Mouse (Mus musculus) liver, embryonic 14.5 days (tissue): ENCODE measurements around the gene Tmem63c. TPM values are rescaled to one million over a fixed set of nuclear protein-coding genes. Genes with fewer than 3 reads are reported as not detected.

Experiments used
- ATAC-seq: fragments of 200-750 bp; cut with Nextera tagmentation; 2 replicates; pipeline ENCODE4 v1.8.0; 2017; ENCODE audit warnings: moderate number of reproducible peaks, mild to moderate bottlenecking, moderate library complexity; ENCODE audit not compliant: insufficient read depth
- DNase-seq, 3 experiments: peaks; one replicate each; pipeline ENCODE4 v3.0.0-alpha.2; 2012 to 2013; ENCODE audit warnings: low read depth in 3 of 3, low spot score in 3 of 3
- H3K27ac ChIP-seq: fragments of 300-500 bp; sonication (generic); 2 replicates; pipeline ENCODE4 v1.5.1; 2014; ENCODE audit warnings: moderate library complexity, mild to moderate bottlenecking, control low read depth, inconsistent platforms
- H3K27me3 ChIP-seq: fragments of 300-500 bp; sonication (generic); 2 replicates; pipeline ENCODE4 v1.6.1; 2014; ENCODE audit warnings: mild to moderate bottlenecking, low read length, moderate library complexity; ENCODE audit not compliant: control insufficient read depth, insufficient read depth
- H3K36me3 ChIP-seq: fragments of 300-500 bp; sonication (generic); replicated peaks from 2 replicates; pipeline ENCODE4 v1.6.1; 2014; ENCODE audit warnings: low read depth; ENCODE audit not compliant: control insufficient read depth, insufficient read depth
- H3K4me1 ChIP-seq, 2 experiments: fragments of 200-500 bp in 1 of 2; fragments of 300-500 bp in 1 of 2; sonication (generic) in 1 of 2; replicated peaks; 2 replicates each; pipeline ENCODE4 v1.6.1; 2012 to 2014; ENCODE audit warnings: antibody characterized with exemption in 1 of 2, inconsistent platforms in 1 of 2, low read length in 1 of 2; ENCODE audit not compliant: control insufficient read depth in 2 of 2, insufficient read depth in 2 of 2
- H3K4me2 ChIP-seq: fragments of 300-500 bp; sonication (generic); 2 replicates; pipeline ENCODE4 v1.6.1; 2014; ENCODE audit warnings: low read depth, mild to moderate bottlenecking, control low read depth, moderate library complexity
- H3K4me3 ChIP-seq, 2 experiments: fragments of 200-500 bp in 1 of 2; fragments of 300-500 bp in 1 of 2; sonication (generic) in 1 of 2; 2 replicates each; pipeline ENCODE4 v1.5.1; 2012 to 2014; ENCODE audit warnings: low read depth in 2 of 2, low read length in 2 of 2, mild to moderate bottlenecking in 2 of 2, control low read depth in 1 of 2, inconsistent platforms in 1 of 2, moderate library complexity in 1 of 2; ENCODE audit not compliant: insufficient read depth in 1 of 2
- H3K9ac ChIP-seq: fragments of 300-500 bp; sonication (generic); replicated peaks from 2 replicates; pipeline ENCODE4 v1.6.1; 2014; ENCODE audit warnings: mild to moderate bottlenecking, control low read depth, moderate library complexity
- H3K9me3 ChIP-seq: fragments of 300-500 bp; sonication (generic); 2 replicates; pipeline ENCODE4 v1.6.1; 2016; ENCODE audit warnings: low read length, mixed read lengths; ENCODE audit not compliant: control insufficient read depth
- CTCF ChIP-seq: IDR thresholded peaks from 2 replicates; pipeline ENCODE4 v1.5.1; 2016; ENCODE audit warnings: antibody characterized with exemption, low read depth, control low read depth
- EP300 ChIP-seq: IDR thresholded peaks from 2 replicates; pipeline ENCODE4 v1.6.1; 2016; ENCODE audit warnings: antibody characterized with exemption, low read depth
- WGBS: fragments of 180-500 bp; shearing (Covaris S2); extraction: QIAGEN DNeasy Blood & Tissue Kit; methylation state at CpG from one replicate; pipeline ENCODE4 v1.1.7; 2014; ENCODE audit not compliant: insufficient replicate concordance; 5-methylcytosine and 5-hydroxymethylcytosine counted together
- polyA plus RNA-seq, 2 experiments: library from polyadenylated mRNA; depleted of rRNA in 1 of 2; stranded (reverse) in 1 of 2; unstranded in 1 of 2; fragments of >200 nt; fragmentation: Nextera tagmentation in 1 of 2; extraction: Ambion mirVana in 1 of 2; gene quantifications; 2 replicates each; pipeline versions ENCODE4 v1.2.1 to v1.2.3; 2012 to 2014

The Tmem63c gene
- polyA plus RNA-seq, 2 experiments, result not detected

GRCm38 (mm10) chr12:87057066-87057465 lies 35.9 kb downstream of the Tmem63c start:
- no peak for ATAC-seq
- no peak overlapping the region for H3K4me2 ChIP-seq
- WGBS, result 51% methylated on average over 17 of the region's 17 CpGs
- no peak for DNase-seq
- TF ChIP-seq EP300 (no peak), CTCF (no peak)
- H3K27ac ChIP-seq, result no peak overlapping the region
- no peaks in the 10 kb centered on the region for H3K36me3 ChIP-seq
- H3K27me3 ChIP-seq, result no peaks in the 10 kb centered on the region
- H3K4me3 ChIP-seq, result no peak overlapping the region
- no peaks in the 10 kb centered on the region for H3K9me3 ChIP-seq
- no peaks in the 10 kb centered on the region for H3K4me1 ChIP-seq
- H3K9ac ChIP-seq, result no peak overlapping the region

- WGBS, result 70% methylated on average over 11 of the region's 11 CpGs
- Histone ChIP-seq H3K27ac (no peak overlapping the region), H3K4me3 (no peak overlapping the region), H3K9ac (no peak overlapping the region), H3K36me3 (no peaks in the 10 kb centered on the region), H3K4me1 (no peaks in the 10 kb centered on the region), H3K4me2 (no peak overlapping the region), H3K27me3 (no peaks in the 10 kb centered on the region), H3K9me3 (no peaks in the 10 kb centered on the region)
- no peak for TF ChIP-seq EP300
- no peak for TF ChIP-seq CTCF
- no peak for DNase-seq
- ATAC-seq, result no peak
Observed at GRCm38 (mm10) chr12:87065446-87065845, 44.3 kb downstream of the Tmem63c start.

GRCm38 (mm10) chr12:87066429-87066828 lies 45.3 kb downstream of the Tmem63c start:
- no peak overlapping the region for H3K9ac ChIP-seq
- DNase-seq, result no peak
- 65% methylated on average over 5 of the region's 5 CpGs for WGBS
- no peaks in the 10 kb centered on the region for H3K9me3 ChIP-seq
- no peaks in the 10 kb centered on the region for H3K4me1 ChIP-seq
- no peaks in the 10 kb centered on the region for H3K36me3 ChIP-seq
- H3K27ac ChIP-seq, result no peak overlapping the region
- no peak for TF ChIP-seq EP300
- TF ChIP-seq CTCF, result no peak
- no peak for ATAC-seq
- no peak overlapping the region for H3K4me3 ChIP-seq
- H3K27me3 ChIP-seq, result no peaks in the 10 kb centered on the region
- no peak overlapping the region for H3K4me2 ChIP-seq

GRCm38 (mm10) chr12:87070520-87070919 lies 49.4 kb downstream of the Tmem63c start:
- 47% methylated on average over 5 of the region's 5 CpGs for WGBS
- H3K27me3 ChIP-seq, result no peaks in the 10 kb centered on the region
- no peak for TF ChIP-seq EP300
- TF ChIP-seq CTCF, result no peak
- H3K4me1 ChIP-seq, result no peaks in the 10 kb centered on the region
- no peak overlapping the region for H3K4me2 ChIP-seq
- no peak overlapping the region for H3K27ac ChIP-seq
- no peaks in the 10 kb centered on the region for H3K9me3 ChIP-seq
- H3K36me3 ChIP-seq, result no peaks in the 10 kb centered on the region
- H3K9ac ChIP-seq, result no peak overlapping the region
- H3K4me3 ChIP-seq, result no peak overlapping the region
- ATAC-seq, result no peak
- DNase-seq, result no peak

GRCm38 (mm10) chr12:87076610-87077009 lies 55.5 kb downstream of the Tmem63c start:
- no peak overlapping the region for H3K9ac ChIP-seq
- no peaks in the 10 kb centered on the region for H3K36me3 ChIP-seq
- no peak overlapping the region for H3K4me2 ChIP-seq
- no peaks in the 10 kb centered on the region for H3K4me1 ChIP-seq
- H3K9me3 ChIP-seq, result no peaks in the 10 kb centered on the region
- DNase-seq, result no peak
- no peak overlapping the region for H3K27ac ChIP-seq
- TF ChIP-seq EP300, result no peak
- TF ChIP-seq CTCF, result no peak
- ATAC-seq, result no peak
- 58% methylated on average over 2 of the region's 2 CpGs for WGBS
- no peaks in the 10 kb centered on the region for H3K27me3 ChIP-seq
- no peak overlapping the region for H3K4me3 ChIP-seq
